Mouse (Mus musculus) liver, embryonic 14.5 days (tissue): ENCODE measurements around the gene Glmp.

Experiments
- CTCF ChIP-seq: IDR thresholded peaks from 2 replicates; pipeline ENCODE4 v1.5.1; 2016; ENCODE audit warnings: antibody characterized with exemption, low read depth, control low read depth
- EP300 ChIP-seq: IDR thresholded peaks from 2 replicates; pipeline ENCODE4 v1.6.1; 2016; ENCODE audit warnings: antibody characterized with exemption, low read depth

DNA sequence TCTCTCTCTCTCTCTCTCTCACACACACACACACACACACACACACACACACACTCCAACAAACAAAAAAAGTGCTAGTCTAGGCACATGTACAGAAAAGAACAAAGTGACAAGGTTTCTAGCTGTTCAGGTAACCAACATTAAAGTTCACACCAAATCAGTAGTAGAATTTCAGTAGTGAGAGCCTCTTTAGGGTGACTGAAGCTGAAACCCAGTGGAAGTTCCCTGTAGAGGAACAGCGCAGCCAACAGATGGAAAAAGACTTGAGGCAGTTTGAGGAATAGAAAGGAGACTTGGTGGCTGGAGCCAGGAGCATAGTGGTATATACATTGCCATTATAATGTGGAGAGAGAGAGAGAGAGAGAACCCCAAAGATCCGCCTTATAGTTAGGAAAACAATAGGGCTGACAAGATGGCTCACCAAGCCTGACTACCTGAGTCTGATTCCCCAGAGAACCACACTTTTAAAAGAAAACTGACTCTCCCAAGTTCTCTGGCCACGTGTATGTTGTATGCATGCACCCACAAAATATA, 10.1 kb downstream of the Glmp start:
- TF ChIP-seq EP300 (no peak), CTCF (no peak)
